Mouse (Mus musculus) lung, embryonic 15.5 days (tissue): ENCODE measurements at regions not wholly inside any gene's neighbourhood (a gene's known extent, or its start where the extent isn't known, plus 50 kb on each side); places are given as distances from the start of the nearest gene placed in this dataset.

ENCODE experiments used
- ATAC-seq: fragments of 200-750 bp; cut with Nextera tagmentation; 2 replicates; pipeline ENCODE4 v1.8.0; 2017; ENCODE audit warnings: moderate number of reproducible peaks, borderline replicate concordance; ENCODE audit not compliant: low FRiP score, low TSS enrichment; ENCODE audit errors: extremely low read depth
- H3K27ac ChIP-seq: fragments of 300-500 bp; sonication (generic); 2 replicates; pipeline ENCODE4 v1.5.1; 2015; ENCODE audit warnings: moderate library complexity, mild to moderate bottlenecking, inconsistent platforms
- H3K27me3 ChIP-seq: fragments of 300-500 bp; sonication (generic); 2 replicates; pipeline ENCODE4 v1.6.1; 2015; ENCODE audit warnings: inconsistent platforms
- H3K36me3 ChIP-seq: fragments of 300-500 bp; sonication (generic); 2 replicates; pipeline ENCODE4 v1.6.1; 2015; ENCODE audit warnings: inconsistent platforms
- H3K4me1 ChIP-seq: fragments of 300-500 bp; sonication (generic); 2 replicates; pipeline ENCODE4 v1.6.1; 2015; ENCODE audit warnings: inconsistent platforms
- H3K4me2 ChIP-seq: fragments of 300-500 bp; sonication (generic); 2 replicates; pipeline ENCODE4 v1.6.1; 2015; ENCODE audit warnings: inconsistent platforms, mild to moderate bottlenecking, moderate library complexity
- H3K4me3 ChIP-seq: fragments of 300-500 bp; sonication (generic); 2 replicates; pipeline ENCODE4 v1.5.1; 2015; ENCODE audit warnings: mild to moderate bottlenecking, inconsistent platforms
- H3K9ac ChIP-seq: fragments of 300-500 bp; sonication (generic); 2 replicates; pipeline ENCODE4 v1.6.1; 2015; ENCODE audit warnings: inconsistent platforms
- H3K9me3 ChIP-seq: fragments of 300-500 bp; sonication (generic); 2 replicates; pipeline ENCODE4 v1.6.1; 2016; ENCODE audit warnings: inconsistent platforms
- WGBS: fragments of 180-500 bp; shearing (Covaris S2); methylation state at CpG from one replicate; pipeline ENCODE4 v1.1.7; 2015; 5-methylcytosine and 5-hydroxymethylcytosine counted together

DNA sequence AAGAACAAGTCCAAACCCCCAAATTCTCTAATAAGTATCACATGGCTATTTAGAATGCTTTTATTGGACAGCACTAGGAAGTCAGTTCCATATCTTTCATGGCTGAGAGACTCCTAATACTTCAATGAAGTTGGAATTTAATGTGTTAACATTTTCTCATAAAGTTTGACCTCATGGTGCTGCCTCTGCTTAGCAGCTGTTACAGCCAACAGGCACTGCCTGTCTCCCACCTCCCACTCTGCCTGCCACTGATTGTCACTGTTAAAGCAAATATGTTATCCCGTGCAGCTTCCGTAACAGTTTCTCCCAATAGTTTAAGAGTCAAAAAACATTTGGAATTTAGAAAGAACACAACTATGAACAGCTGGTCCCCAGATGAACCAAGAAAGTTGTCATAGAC is 268.3 kb upstream of the Sema3a start:
- Histone ChIP-seq H3K9ac (no peak overlapping the region), H3K4me2 (no peak overlapping the region), H3K9me3 (no peaks in the 10 kb centered on the region), H3K36me3 (no peaks in the 10 kb centered on the region), H3K4me3 (no peak overlapping the region), H3K27ac (no peak overlapping the region), H3K4me1 (no peaks in the 10 kb centered on the region), H3K27me3 (no peaks in the 10 kb centered on the region)
- no peak for ATAC-seq
- WGBS: 45% methylated on average over 2 of the region's 2 CpGs

DNA sequence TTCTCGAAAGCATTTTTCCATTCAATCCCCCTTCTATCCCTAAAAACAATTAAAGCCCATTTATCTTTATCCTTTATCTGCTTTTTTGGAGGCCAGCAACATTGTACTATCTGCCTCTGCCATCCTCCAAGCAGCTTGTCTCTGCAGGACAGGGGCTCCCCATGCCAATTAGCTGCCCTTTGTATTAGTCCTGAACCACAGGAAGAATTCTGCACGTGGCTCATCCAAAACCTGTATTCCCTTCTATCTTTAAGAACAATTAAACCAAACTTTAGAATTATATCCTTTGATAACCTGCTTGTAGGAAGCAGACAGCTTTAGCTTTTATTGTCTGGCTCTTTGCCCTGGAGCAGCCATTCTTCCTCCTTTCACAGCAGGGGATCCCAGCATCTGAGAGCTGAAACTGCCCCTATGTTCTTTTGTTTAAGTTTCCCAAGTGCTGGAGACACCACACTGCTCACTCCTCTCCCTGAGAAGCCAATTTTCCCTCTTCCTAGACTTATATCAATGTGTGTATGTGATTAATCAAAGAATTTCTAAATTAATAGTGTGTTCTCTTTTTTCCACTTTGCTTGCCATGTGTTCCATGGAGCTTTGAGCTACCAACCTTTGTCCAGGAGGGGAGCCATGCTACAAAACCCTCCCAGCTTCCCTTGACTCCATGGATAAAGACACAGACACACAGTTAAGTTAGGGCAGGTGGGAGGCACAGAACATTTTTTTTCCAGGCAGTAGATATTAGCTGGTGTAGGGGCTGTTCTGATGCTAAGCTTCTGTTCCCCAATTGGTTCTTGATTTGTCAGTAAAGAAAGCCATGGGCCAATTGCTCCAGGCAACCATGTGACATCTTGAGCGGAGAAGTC is 256.6 kb upstream of the Sema3a start:
- no peak overlapping the region for H3K4me3 ChIP-seq
- no peaks in the 10 kb centered on the region for H3K36me3 ChIP-seq
- no peak overlapping the region for H3K4me2 ChIP-seq
- no peaks in the 10 kb centered on the region for H3K9me3 ChIP-seq
- no peak overlapping the region for H3K9ac ChIP-seq
- ATAC-seq: no peak
- WGBS: 60% methylated on average over 3 of the region's 3 CpGs
- H3K27ac ChIP-seq: no peak overlapping the region
- no peaks in the 10 kb centered on the region for H3K27me3 ChIP-seq
- no peaks in the 10 kb centered on the region for H3K4me1 ChIP-seq

GRCm38 (mm10) chr5:12872888-12873287 is 252.3 kb upstream of the Sema3a start:
- H3K9ac ChIP-seq: no peak overlapping the region
- H3K4me3 ChIP-seq: no peak overlapping the region
- H3K27ac ChIP-seq: no peak overlapping the region
- no peaks in the 10 kb centered on the region for H3K36me3 ChIP-seq
- no peaks in the 10 kb centered on the region for H3K9me3 ChIP-seq
- no peak overlapping the region for H3K4me2 ChIP-seq
- 88% methylated on average over 3 of the region's 3 CpGs for WGBS
- no peaks in the 10 kb centered on the region for H3K4me1 ChIP-seq
- no peaks in the 10 kb centered on the region for H3K27me3 ChIP-seq
- no peak for ATAC-seq

DNA sequence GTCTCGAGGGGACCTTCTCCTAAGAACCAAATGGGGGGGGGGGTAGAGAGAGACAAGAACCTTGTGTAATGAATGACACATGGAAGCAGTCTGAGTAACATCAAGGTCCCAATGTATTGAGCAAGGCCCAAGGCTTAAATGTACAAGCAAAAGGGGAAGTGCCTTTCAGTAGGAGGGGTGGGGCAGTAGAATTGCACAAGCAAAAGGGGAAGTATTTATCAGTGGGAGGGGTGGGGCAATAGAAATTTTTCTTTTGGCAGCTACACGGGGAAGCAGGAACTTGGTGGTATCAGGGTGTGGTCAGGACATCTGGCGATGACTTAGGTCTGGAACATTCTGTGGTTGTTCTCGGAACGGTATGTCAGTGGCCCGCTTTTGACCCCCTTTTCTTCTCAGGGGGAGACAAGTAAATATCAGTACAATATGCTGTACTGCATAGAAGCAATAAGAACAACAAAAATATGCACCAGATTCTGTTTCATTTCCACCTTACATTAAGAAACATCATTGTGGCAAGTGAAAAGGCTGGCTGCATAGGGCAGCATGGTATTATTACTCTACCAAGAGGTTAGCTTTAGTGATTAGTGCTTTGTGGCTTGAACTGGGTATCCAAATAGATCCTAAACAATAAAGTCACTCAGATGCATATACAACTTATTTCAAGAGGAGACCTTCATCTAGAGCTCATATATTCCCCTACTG is 247.5 kb upstream of the Sema3a start:
- H3K9ac ChIP-seq: no peak overlapping the region
- H3K4me2 ChIP-seq: no peak overlapping the region
- H3K36me3 ChIP-seq: no peaks in the 10 kb centered on the region
- no peaks in the 10 kb centered on the region for H3K9me3 ChIP-seq
- H3K4me1 ChIP-seq: no peaks in the 10 kb centered on the region
- H3K27ac ChIP-seq: no peak overlapping the region
- no peaks in the 10 kb centered on the region for H3K27me3 ChIP-seq
- 83% methylated on average over 6 of the region's 6 CpGs for WGBS
- H3K4me3 ChIP-seq: no peak overlapping the region
- ATAC-seq: no peak

DNA sequence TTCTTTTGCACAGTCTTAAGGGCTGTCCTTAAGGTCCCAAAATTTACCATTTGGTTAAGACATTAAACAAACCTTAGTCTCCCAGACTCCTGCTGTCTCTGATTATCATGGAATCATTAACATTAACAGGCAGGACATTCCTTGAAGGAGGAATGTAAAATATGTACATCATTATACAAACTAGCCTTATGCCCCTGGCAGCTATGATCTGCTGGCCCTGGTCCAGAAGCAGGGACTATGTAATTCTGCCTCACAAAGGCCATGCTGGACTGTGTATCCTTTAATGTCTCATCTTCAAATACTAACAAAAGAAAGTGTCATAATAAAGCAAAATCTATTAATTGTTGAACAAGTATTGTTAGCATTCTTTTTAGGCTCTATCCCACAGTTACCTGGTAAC is 232.9 kb upstream of the Sema3a start:
- Histone ChIP-seq H3K4me1 (no peaks in the 10 kb centered on the region), H3K9ac (no peak overlapping the region), H3K27me3 (no peaks in the 10 kb centered on the region), H3K4me3 (no peak overlapping the region), H3K27ac (no peak overlapping the region), H3K9me3 (no peaks in the 10 kb centered on the region), H3K36me3 (no peaks in the 10 kb centered on the region), H3K4me2 (no peak overlapping the region)
- no peak for ATAC-seq

DNA sequence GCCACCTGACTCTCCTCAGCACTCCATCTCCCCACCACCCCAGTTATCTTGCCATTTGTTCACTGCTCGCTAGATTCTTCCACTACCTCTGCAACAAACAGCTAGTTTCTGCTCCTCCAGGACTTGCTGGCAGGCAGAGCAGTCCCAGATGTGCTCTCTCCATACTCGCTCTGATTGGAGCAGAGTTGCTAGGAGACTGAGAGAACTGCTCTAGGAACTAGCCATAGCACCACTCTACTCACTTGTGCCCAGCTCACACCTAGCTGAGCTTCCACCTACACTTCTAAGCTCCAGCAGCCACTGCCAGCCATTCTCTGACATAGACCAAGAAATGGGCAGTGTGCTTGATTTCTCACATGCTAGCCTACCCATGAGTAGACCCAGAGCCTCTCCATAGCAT is 230.6 kb upstream of the Sema3a start:
- H3K9me3 ChIP-seq: no peaks in the 10 kb centered on the region
- no peak overlapping the region for H3K4me2 ChIP-seq
- H3K27me3 ChIP-seq: no peaks in the 10 kb centered on the region
- no peak overlapping the region for H3K27ac ChIP-seq
- H3K4me3 ChIP-seq: no peak overlapping the region
- ATAC-seq: no peak; the same call in 1 of the 2 replicates
- no peaks in the 10 kb centered on the region for H3K4me1 ChIP-seq
- no peaks in the 10 kb centered on the region for H3K36me3 ChIP-seq
- H3K9ac ChIP-seq: no peak overlapping the region
- 50% methylated on average over 2 of the region's 2 CpGs for WGBS

DNA sequence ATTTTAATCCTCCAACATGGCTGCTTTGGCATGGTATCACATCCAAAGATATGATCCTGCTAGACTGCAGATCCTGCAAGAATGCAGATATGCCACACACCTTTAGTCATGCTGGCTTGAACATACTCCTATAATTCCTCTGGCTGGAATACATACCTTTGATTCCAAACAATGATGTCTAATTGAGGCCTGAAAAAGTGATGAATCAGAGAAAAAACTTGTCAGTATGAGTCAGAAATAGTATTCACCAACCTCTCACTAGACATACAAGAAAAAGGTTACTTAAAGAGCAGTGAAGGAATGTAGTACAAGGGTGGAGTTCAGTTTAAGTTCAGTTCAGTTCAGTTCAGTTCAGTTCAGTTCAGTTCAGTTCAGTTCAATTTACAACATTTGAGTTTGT is 214.5 kb upstream of the Sema3a start:
- Histone ChIP-seq H3K4me3 (no peak overlapping the region), H3K4me2 (no peak overlapping the region), H3K9me3 (no peaks in the 10 kb centered on the region), H3K27me3 (no peaks in the 10 kb centered on the region), H3K27ac (no peak overlapping the region), H3K9ac (no peak overlapping the region), H3K4me1 (no peaks in the 10 kb centered on the region), H3K36me3 (no peaks in the 10 kb centered on the region)
- ATAC-seq: no peak

- Histone ChIP-seq H3K9me3 (no peaks in the 10 kb centered on the region), H3K9ac (no peak overlapping the region), H3K36me3 (no peaks in the 10 kb centered on the region), H3K4me3 (no peak overlapping the region), H3K4me1 (no peaks in the 10 kb centered on the region), H3K27ac (no peak overlapping the region), H3K27me3 (no peaks in the 10 kb centered on the region), H3K4me2 (no peak overlapping the region)
- no peak for ATAC-seq
- 58% methylated on average over 1 of the region's 1 CpGs for WGBS
Measured at GRCm38 (mm10) chr5:12914395-12914794, 210.8 kb upstream of the Sema3a start.

DNA sequence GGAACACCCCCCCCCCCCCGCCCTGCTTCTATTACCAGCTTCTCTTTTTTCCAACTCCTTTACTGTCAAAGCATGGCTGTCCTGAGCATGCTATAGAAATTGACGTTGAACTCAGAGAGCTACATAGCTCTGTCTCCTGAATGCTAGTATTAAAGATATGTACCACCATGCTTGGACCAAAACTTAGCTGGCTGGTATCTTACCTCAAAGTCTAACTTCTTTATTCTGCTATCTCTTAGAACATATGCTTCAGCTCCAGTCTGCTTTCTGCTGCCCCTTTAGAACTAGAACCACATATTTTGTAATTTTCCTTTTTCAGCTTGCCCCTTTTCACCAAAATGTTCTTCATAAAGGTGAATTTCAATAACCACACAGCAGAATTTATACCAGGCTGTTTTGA is 205.9 kb upstream of the Sema3a start:
- no peaks in the 10 kb centered on the region for H3K9me3 ChIP-seq
- no peaks in the 10 kb centered on the region for H3K36me3 ChIP-seq
- H3K4me1 ChIP-seq: no peaks in the 10 kb centered on the region
- no peak overlapping the region for H3K27ac ChIP-seq
- no peak for ATAC-seq
- no peak overlapping the region for H3K9ac ChIP-seq
- no peak overlapping the region for H3K4me3 ChIP-seq
- WGBS: 58% methylated on average over 2 of the region's 2 CpGs
- no peak overlapping the region for H3K4me2 ChIP-seq
- H3K27me3 ChIP-seq: no peaks in the 10 kb centered on the region

- no peaks in the 10 kb centered on the region for H3K27me3 ChIP-seq
- no peak overlapping the region for H3K4me2 ChIP-seq
- no peak overlapping the region for H3K4me3 ChIP-seq
- H3K36me3 ChIP-seq: no peaks in the 10 kb centered on the region
- no peak overlapping the region for H3K27ac ChIP-seq
- H3K4me1 ChIP-seq: no peaks in the 10 kb centered on the region
- H3K9me3 ChIP-seq: no peaks in the 10 kb centered on the region
- ATAC-seq: no peak
- no peak overlapping the region for H3K9ac ChIP-seq
Measured at GRCm38 (mm10) chr5:12922889-12923288, 202.3 kb upstream of the Sema3a start.

DNA sequence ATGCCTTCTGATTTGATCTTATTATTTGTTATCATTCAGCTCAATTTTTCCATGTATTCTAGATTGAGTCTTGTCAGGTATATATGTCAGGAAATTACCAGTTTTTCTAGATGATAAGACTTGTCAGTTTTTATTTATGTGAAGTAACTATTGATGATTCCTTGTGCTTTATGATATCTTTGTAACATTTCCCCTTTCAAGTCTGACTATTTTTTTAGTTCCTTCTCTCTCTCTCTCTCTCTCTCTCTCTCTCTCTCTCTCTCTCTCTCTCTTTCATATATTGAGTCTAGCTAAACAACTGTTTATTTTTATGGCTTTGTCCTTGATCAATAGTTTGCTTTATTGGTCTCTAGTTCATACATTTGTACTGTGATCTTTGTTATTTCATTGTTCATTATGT is 199.7 kb upstream of the Sema3a start:
- Histone ChIP-seq H3K9ac (no peak overlapping the region), H3K36me3 (no peaks in the 10 kb centered on the region), H3K27ac (no peak overlapping the region), H3K9me3 (no peaks in the 10 kb centered on the region), H3K4me3 (no peak overlapping the region), H3K4me2 (no peak overlapping the region), H3K4me1 (no peaks in the 10 kb centered on the region), H3K27me3 (no peaks in the 10 kb centered on the region)
- ATAC-seq: no peak

DNA sequence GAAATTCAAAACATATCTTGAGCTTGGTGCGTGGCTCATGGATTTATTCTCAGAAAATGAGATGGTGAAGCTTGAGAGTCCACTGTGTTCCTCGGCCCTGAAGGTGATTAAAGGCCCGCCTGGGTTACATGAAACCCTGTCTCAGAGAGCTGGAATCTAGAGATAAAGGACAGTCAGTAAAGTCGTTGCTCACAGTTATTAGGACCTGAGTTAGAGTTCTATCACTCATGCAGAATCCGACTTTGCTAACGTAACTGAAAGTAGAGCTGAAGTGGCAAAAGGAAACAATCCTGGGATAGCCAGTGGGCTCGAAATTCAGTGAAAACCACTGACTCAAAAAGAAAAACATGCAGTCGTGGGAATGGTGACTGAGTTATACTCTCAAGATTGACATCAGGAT is 198.9 kb upstream of the Sema3a start:
- no peaks in the 10 kb centered on the region for H3K36me3 ChIP-seq
- no peak overlapping the region for H3K4me3 ChIP-seq
- 63% methylated on average over 8 of the region's 8 CpGs for WGBS
- H3K27ac ChIP-seq: no peak overlapping the region
- no peak overlapping the region for H3K9ac ChIP-seq
- H3K9me3 ChIP-seq: no peaks in the 10 kb centered on the region
- H3K27me3 ChIP-seq: no peaks in the 10 kb centered on the region
- H3K4me1 ChIP-seq: no peaks in the 10 kb centered on the region
- ATAC-seq: no peak
- no peak overlapping the region for H3K4me2 ChIP-seq
